Mouse (Mus musculus): ENCODE results near the gene Aar2.

Gene Aar2

DNA sequence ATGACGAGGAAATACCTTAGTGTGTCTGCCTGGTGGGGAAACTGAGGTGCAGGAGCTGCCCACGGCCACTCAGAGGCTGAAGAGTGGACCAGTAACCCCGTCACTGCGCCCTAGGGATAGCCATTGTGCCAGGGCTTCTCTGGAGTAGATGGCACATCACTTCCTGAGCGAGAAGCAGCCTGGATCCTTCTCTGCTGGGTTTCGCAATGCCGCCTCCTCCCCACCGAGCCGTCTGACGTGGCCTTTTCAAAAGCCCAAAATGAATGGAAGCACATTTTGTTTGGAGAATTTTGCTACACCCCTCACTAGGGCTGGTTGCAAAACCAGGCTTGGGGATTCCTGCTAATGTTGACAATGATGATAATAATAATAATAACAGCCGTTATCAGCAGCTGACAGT lies 70.2 kb downstream of the Aar2 start:
- no peak for DNase-seq (ENCODE audit: extremely low spot score, low spot score)
